Mouse (Mus musculus) midbrain, postnatal 0 days (tissue): ENCODE results near the gene Wfikkn1. TPM values are rescaled to one million over a fixed set of nuclear protein-coding genes. Genes with fewer than 3 reads are reported as not detected.
"Not testable (repeated sequence)": the region's sequence is repeated elsewhere in the genome, so short reads cannot be mapped to it uniquely, and the experiment has no call there.

Source experiments
- ATAC-seq: fragments of 200-750 bp; cut with Nextera tagmentation; 2 replicates; pipeline ENCODE4 v1.8.0; 2017; ENCODE audit warnings: moderate number of reproducible peaks, mild to moderate bottlenecking, moderate TSS enrichment, moderate library complexity; ENCODE audit not compliant: low FRiP score
- DNase-seq: peaks from one replicate; pipeline ENCODE4 v3.0.0-alpha.2; 2015; ENCODE audit warnings: low spot score
- H3K27ac ChIP-seq: fragments of 300-500 bp; sonication (generic); 2 replicates; pipeline ENCODE4 v1.5.1; 2014; ENCODE audit warnings: low read depth, mild to moderate bottlenecking, low read length, mixed read lengths
- H3K27me3 ChIP-seq: fragments of 300-500 bp; sonication (generic); 2 replicates; pipeline ENCODE4 v1.6.1; 2014; ENCODE audit warnings: low read length, control low read depth, mixed read lengths; ENCODE audit not compliant: insufficient read depth
- H3K36me3 ChIP-seq: fragments of 300-500 bp; sonication (generic); 2 replicates; pipeline ENCODE4 v1.6.1; 2014; ENCODE audit warnings: low read length, control low read depth, mixed read lengths; ENCODE audit not compliant: insufficient read depth
- H3K4me1 ChIP-seq: fragments of 300-500 bp; sonication (generic); 2 replicates; pipeline ENCODE4 v1.6.1; 2014; ENCODE audit warnings: mild to moderate bottlenecking, control low read depth, antibody characterized with exemption, low read length, mixed read lengths; ENCODE audit not compliant: insufficient read depth
- H3K4me2 ChIP-seq: fragments of 300-500 bp; sonication (generic); 2 replicates; pipeline ENCODE4 v1.6.1; 2014; ENCODE audit warnings: low read depth, mild to moderate bottlenecking, low read length, mixed read lengths; ENCODE audit not compliant: poor library complexity, severe bottlenecking
- H3K4me3 ChIP-seq: fragments of 300-500 bp; sonication (generic); 2 replicates; pipeline ENCODE4 v1.5.1; 2014; ENCODE audit warnings: low read depth, mild to moderate bottlenecking, low read length, moderate library complexity
- H3K9ac ChIP-seq: fragments of 300-500 bp; sonication (generic); replicated peaks from 2 replicates; pipeline ENCODE4 v1.6.1; 2014; ENCODE audit warnings: mild to moderate bottlenecking, low read length, moderate library complexity, mixed read lengths; ENCODE audit not compliant: poor library complexity, severe bottlenecking
- H3K9me3 ChIP-seq: fragments of 300-500 bp; sonication (generic); 2 replicates; pipeline ENCODE4 v1.6.1; 2016; ENCODE audit warnings: low read length, control low read depth
- CTCF ChIP-seq: IDR thresholded peaks from 2 replicates; pipeline ENCODE4 v1.5.1; 2016; ENCODE audit warnings: antibody characterized with exemption, mild to moderate bottlenecking
- WGBS: fragments of 180-500 bp; shearing (Covaris S2); extraction: QIAGEN DNeasy Blood & Tissue Kit; methylation state at CpG from one replicate; pipeline ENCODE4 v1.1.7; 2014; 5-methylcytosine and 5-hydroxymethylcytosine counted together
- polyA plus RNA-seq: library from polyadenylated mRNA; unstranded; fragments of >200 nt; fragmentation: Nextera tagmentation; extraction: Ambion mirVana; gene quantifications from 2 replicates; pipeline ENCODE4 v1.2.1, GENCODE M21; 2015
- total RNA-seq: library from RNA; depleted of rRNA; stranded (reverse); fragments of >200 nt; gene quantifications from 2 replicates; pipeline ENCODE4 v1.2.3, GENCODE M21; 2014

Gene Wfikkn1
- total and polyA plus RNA-seq, 2 experiments from 2014 or later, result 0.42 to 0.77 TPM

GRCm38 (mm10) chr17:25874721-25875170 is 5.9 kb downstream of the Wfikkn1 start, which contains the start of gene Mettl26:
Mettl26 (plus strand) TSS chr17:25875074.
- Histone ChIP-seq H3K36me3 (peaks cover 16% of the 10 kb centered on the region; the same call in 1 of the 2 replicates), H3K9me3 (no peaks in the 10 kb centered on the region), H3K27ac (peak within 1 kb of the TSS; percentile 98), H3K9ac (peak within 1 kb of the TSS; percentile 89), H3K27me3 (no peaks in the 10 kb centered on the region), H3K4me1 (peaks cover 16% of the 10 kb centered on the region; the same call in 1 of the 2 replicates), H3K4me2 (peak within 1 kb of the TSS; percentile 85), H3K4me3 (peak within 1 kb of the TSS; percentile 76)
- ATAC-seq, result peak; percentile 80
- DNase-seq, result peak; percentile 95
- WGBS, result under 1% methylated on average over 25 of the region's 25 CpGs
- peak; percentile 49 for TF ChIP-seq CTCF

- Histone ChIP-seq H3K9ac (peak overlapping the region; percentile 89), H3K27ac (peak overlapping the region; percentile 98), H3K9me3 (no peaks in the 10 kb centered on the region), H3K27me3 (no peaks in the 10 kb centered on the region), H3K4me2 (peak overlapping the region; percentile 85), H3K4me1 (peaks cover 16% of the 10 kb centered on the region; the same call in 1 of the 2 replicates), H3K4me3 (peak overlapping the region; percentile 76), H3K36me3 (peaks cover 16% of the 10 kb centered on the region; the same call in 1 of the 2 replicates)
- 3% methylated on average over 14 of the region's 14 CpGs for WGBS
- DNase-seq (no peak), ATAC-seq (no peak)
- no peak for TF ChIP-seq CTCF
Measured at GRCm38 (mm10) chr17:25874148-25874720, 6.4 kb downstream of the Wfikkn1 start.

DNA sequence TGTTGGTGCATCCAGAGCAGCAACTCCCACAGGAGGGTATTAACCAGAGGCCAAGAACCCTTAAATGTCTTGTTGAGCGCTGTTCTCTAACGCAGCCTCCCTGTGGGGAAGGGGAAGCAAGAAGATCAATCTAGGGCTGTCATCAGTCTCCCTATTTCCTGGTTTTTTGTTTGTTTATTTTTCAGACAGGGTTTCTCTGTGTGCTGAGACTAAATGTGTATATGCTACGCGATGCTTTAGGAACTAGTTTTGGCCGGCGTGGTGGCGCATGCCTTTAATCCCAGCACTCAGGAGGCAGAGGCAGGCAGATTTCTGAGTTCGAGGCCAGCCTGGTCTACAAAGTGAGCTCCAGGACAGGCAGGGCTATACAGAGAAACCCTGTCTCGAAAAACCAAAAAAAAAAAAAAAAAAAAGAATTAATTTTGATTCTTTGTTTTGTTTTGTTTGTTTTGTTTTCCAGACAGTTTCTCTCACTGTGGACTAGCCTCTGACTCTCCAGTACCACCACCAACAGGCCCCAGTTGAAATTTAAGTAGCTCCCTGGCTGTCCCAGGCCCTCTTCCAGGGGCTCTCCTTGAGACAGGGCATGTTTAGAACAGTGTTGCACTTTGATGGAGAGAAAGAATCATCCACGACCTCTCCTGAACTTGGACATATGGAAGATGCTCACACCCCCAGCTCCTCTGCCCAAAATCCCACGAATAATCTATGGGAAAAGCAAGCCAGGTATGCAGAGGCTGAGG is 7.1 kb downstream of the Wfikkn1 start:
- H3K9me3 ChIP-seq, result no peaks in the 10 kb centered on the region
- no peak for ATAC-seq
- H3K36me3 ChIP-seq, result peaks cover 10% of the 10 kb centered on the region; the same call in 1 of the 2 replicates
- DNase-seq, result no peak
- peak overlapping the region; percentile 85 for H3K4me2 ChIP-seq
- H3K27me3 ChIP-seq, result no peaks in the 10 kb centered on the region
- peak overlapping the region; percentile 98; the same call in 1 of the 2 replicates for H3K27ac ChIP-seq
- H3K4me1 ChIP-seq, result peaks cover 21% of the 10 kb centered on the region
- H3K9ac ChIP-seq, result peak overlapping the region; percentile 89; the same call in 1 of the 2 replicates
- WGBS, result 81% methylated on average over 11 of the region's 11 CpGs
- TF ChIP-seq CTCF, result no peak
- H3K4me3 ChIP-seq, result peak overlapping the region; percentile 76; the same call in 1 of the 2 replicates

- no peak for TF ChIP-seq CTCF
- no peak overlapping the region for H3K4me2 ChIP-seq
- no peaks in the 10 kb centered on the region for H3K9me3 ChIP-seq
- H3K36me3 ChIP-seq, result peaks cover 1% of the 10 kb centered on the region; the same call in 1 of the 2 replicates
- H3K4me3 ChIP-seq, result no peak overlapping the region
- no peak overlapping the region for H3K27ac ChIP-seq
- DNase-seq (no peak), ATAC-seq (no peak)
- 93% methylated on average over 3 of the region's 3 CpGs for WGBS
- no peaks in the 10 kb centered on the region for H3K27me3 ChIP-seq
- peaks cover 23% of the 10 kb centered on the region for H3K4me1 ChIP-seq
- no peak overlapping the region for H3K9ac ChIP-seq
Measured at GRCm38 (mm10) chr17:25872676-25873075, 8.0 kb downstream of the Wfikkn1 start.

GRCm38 (mm10) chr17:25871566-25871965 is 9.1 kb downstream of the Wfikkn1 start:
- H3K4me3 ChIP-seq, H3K9me3 ChIP-seq, H3K27ac ChIP-seq, H3K4me2 ChIP-seq, DNase-seq, H3K9ac ChIP-seq, H3K27me3 ChIP-seq, ATAC-seq, H3K36me3 ChIP-seq: not testable (repeated sequence)
- H3K4me1 ChIP-seq, result peaks cover 20% of the 10 kb centered on the region

GRCm38 (mm10) chr17:25869954-25870353 is 10.7 kb downstream of the Wfikkn1 start:
- 84% methylated on average over 2 of the region's 2 CpGs for WGBS
- Histone ChIP-seq H3K9me3 (no peaks in the 10 kb centered on the region), H3K27me3 (no peaks in the 10 kb centered on the region), H3K36me3 (no peaks in the 10 kb centered on the region; the same call in 1 of the 2 replicates), H3K9ac (no peak overlapping the region), H3K27ac (no peak overlapping the region), H3K4me1 (peaks cover 15% of the 10 kb centered on the region; the same call in 1 of the 2 replicates), H3K4me3 (no peak overlapping the region), H3K4me2 (no peak overlapping the region)
- DNase-seq (no peak), ATAC-seq (no peak)
- no peak for TF ChIP-seq CTCF
